Mouse (Mus musculus) cerebellum, postnatal 10 days (tissue): ENCODE measurements around the gene Smok3c.
"Not testable (repeated sequence)": the region's sequence is repeated elsewhere in the genome, so short reads cannot be mapped to it uniquely, and the experiment has no call there.

ENCODE experiments used
- DNase-seq, 2 experiments: peaks; one replicate each; pipeline ENCODE4 v3.0.0; 2021; ENCODE audit warnings: mixed read lengths in 2 of 2

Smok3c gene

DNA sequence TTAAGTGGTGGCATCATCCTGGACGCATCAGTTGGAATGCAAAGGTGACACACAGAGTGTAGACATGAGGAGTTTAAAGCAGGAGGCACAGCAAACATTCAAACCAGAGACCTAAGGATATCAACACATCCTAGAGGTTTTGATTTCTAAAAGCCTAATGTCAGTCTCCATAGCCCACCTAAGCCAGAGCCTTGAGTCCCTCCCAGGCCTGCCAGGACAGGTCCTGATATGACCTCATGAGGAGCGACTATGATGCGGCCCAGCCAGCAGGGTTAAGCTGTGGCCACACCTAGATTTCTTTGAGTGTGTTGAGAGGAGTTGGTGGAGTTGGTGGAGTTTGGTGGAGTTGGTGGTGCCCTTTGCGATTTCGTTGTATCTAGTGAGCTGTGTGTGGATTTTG, at the start of gene Smok3c:
Gene Smok3c (plus strand): TSS at position 301 of the 400 bp plus-strand sequence.
- not testable (repeated sequence) for DNase-seq

DNA sequence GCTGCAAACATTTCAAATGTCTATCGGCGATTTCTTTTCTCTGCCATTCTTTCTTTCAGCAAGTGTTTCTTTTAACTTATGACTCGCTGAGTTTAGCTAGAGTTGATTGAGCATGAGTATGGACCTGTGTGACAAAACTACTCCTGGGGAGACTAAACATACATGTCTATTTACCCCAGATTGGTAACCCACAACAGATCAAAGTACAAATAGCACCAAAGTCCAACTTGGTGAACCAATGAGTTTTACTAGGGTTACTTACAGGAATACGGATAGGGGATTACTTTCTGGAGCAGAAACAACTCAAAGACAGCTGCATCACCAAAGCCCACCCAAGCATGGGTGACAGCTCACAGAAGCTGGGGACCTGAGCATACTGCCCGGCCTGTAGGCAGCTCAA, 43.6 kb upstream of the Smok3c start:
- no peak for DNase-seq

DNA sequence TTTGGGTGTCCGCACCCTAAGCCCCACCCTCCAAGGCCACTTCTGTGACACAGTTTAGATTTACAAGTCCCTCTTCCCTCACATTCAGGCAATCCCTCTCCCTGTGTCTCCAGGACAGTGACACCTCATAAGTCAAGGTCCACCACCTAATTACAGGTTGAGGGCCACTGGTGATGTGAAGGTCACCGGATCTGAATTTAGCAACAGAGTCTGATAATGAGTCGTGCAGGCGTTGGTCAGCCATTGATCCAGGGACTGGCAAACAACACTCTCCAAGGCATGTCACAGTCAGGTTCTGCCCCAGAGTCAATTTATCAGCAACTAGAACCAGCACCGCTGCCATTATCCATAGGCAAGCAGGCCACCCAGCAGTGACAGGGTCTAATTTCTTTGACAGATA, 40.6 kb upstream of the Smok3c start:
- no peak for DNase-seq

DNA sequence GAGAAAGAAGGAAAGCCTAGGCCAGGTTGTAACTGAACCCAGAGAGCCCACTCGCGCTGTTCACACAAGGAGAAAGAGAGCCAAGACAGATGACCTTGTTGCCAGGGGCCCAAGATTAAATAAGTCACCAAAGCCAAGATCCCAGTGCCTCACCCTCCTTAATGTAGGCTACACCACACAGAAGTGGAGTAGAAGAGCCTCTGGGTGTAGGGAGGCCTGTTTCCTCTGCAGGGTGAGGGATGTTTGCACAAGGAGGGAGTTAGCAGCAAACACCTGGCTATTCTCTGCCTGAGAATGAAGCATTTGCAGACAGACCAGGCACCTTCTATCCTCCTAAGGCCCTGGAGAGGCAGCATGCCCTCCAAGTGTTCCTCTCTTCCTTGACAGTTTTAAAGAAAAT, 36.5 kb upstream of the Smok3c start:
- DNase-seq: no peak

DNA sequence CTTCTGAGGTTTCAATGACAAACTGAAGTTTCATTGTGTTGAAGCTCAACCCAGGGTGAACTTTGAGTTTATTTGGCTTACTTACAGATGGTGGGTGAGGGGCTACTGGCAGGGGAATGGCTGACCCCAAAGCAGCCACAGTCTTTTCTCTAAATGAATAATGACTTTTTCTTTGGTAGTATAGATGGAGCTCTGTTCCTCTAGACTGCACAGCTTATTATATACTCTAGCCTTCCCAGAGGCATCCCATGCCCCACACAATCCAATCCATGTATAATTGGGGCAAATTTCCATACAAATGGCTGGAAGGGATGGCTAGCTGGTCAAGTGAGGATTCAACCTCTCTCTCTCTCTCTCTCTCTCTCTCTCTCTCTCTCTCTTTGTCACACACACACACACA, 36.0 kb upstream of the Smok3c start:
- DNase-seq: no peak

DNA sequence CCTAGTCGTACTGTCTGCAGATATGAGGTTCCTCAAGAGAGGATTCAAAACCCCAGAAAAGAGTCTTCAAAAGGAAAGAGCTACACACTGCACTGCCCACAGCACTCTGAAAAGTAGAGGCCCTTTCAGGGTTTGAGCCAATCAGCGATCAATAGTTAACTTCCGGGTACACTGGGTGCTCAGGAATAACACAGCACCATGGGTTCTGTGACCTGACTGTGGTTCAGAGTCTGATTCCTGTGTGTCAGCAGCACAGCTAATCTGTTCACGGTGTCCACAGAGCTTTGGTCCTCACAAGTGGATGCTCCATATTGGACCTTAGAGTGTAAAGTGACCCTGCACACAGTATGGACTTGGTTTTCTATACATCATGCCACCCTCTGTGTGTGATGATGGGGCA, 33.4 kb upstream of the Smok3c start:
- not testable (repeated sequence) for DNase-seq

DNA sequence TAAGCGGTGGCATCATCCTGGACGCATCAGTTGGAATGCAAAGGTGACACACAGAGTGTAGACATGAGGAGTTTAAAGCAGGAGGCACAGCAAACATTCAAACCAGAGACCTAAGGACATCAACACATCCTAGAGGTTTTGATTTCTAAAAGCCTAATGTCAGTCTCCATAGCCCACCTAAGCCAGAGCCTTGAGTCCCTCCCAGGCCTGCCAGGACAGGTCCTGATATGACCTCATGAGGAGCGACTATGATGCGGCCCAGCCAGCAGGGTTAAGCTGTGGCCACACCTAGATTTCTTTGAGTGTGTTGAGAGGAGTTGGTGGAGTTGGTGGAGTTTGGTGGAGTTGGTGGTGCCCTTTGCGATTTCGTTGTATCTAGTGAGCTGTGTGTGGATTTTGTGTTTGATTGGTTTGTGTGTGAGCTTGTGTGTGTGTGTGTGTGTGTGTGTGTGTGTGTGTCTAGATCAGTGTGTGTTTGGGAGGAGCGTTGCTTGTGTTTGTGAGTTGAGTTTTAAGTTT, 32.0 kb upstream of the Smok3c start, which contains the start of the genes Smok3a and Smok3b:
Gene Smok3a (plus strand): TSS at position 301 of the 519 bp plus-strand sequence.
Gene Smok3b (plus strand): TSS at position 469 of the 519 bp plus-strand sequence.
- DNase-seq: not testable (repeated sequence)

DNA sequence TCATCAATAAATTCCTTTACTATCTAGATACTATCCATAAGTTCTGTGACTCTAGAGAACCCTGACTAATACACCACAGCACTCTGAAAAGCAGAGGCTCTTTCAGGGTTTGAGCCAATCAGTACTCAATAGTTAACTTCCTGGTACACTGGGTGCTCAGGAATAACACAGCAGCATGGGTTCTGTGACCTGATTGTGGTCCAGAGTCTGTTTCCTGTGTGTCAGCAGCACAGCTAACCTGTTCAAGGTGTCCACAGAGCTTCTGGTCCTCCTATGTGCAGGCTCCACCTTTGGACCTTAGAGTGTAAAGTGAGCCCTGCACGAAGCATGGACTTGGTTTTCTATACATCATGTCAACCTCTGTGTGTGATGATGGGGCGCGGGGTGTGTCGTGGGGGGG, 20.8 kb downstream of the Smok3c start:
- no peak for DNase-seq

DNA sequence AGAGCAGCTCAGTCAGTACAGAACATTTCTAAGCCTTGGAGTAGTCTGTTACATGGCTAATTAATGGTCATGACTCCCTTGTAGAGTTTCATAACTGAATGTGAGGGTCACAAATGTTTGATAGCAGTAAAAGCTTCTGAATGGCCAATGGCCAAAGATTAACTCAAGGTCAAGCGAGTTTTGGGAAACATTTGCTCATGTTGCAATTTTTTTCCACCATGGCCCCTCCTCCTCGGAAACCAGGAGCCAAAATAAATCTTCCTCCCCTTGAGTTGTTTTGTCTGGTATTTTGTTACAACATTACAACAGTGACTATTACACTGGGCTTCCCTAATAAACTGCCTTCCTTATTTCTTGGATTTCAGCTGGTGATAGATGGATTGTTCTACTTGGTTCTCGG, 22.7 kb downstream of the Smok3c start:
- no peak for DNase-seq

DNA sequence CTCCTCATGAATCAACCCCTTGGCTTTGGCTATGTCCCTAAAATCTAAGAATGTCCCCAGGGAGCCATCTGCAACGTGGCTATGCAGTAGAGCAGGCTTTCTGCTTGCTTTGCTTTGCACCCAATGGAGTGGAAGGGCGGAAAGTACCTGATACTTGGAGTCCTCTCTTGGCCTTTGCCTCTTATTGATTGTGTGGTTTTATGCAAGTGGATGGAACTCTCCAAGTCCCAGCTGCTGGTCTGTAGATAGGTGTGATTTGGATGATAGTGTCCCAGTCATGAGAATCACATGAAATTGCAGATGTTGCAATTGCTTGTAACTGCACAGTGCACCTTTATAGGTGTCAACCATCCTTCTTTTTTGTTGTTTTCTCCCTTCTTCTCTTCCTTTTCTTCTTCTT, 23.2 kb downstream of the Smok3c start:
- no peak for DNase-seq

DNA sequence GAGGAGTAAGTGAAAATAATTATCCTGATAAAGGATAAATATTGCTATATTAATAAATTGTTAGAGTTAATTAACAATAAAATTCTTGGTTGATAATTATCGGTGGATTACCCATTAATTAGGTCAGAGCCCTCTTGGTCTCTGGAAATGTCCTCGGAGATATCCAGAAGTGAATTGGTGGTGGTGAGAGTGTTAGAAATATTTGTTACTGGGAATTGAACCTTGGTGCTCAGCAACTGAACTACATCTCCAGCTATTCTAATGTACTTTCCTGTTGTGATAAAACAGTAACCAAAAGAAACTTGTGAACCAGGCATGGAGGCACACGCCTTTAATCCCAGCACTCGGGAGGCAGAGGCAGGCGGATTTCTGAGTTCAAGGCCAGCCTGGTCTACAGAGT, 27.5 kb downstream of the Smok3c start:
- DNase-seq: no peak

DNA sequence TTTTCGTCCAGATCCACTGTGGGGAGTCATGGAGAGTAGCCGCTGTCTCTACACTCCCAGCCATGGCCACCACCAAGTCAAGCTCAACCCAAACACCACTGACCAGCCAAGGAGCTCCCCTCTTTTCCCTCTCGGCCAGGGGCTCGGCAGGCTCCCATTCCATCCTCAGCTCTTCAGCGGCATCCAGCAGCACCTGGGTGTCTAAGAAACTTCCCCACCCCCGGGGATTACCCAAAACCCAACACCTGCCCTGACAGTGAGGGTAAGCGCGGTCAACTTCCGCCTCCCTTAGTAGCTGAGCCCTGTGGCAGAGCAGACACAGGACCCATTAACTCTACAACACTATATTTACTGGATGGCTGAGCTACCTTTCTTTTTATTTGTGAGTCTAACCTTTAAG, 28.5 kb downstream of the Smok3c start:
- DNase-seq: no peak

DNA sequence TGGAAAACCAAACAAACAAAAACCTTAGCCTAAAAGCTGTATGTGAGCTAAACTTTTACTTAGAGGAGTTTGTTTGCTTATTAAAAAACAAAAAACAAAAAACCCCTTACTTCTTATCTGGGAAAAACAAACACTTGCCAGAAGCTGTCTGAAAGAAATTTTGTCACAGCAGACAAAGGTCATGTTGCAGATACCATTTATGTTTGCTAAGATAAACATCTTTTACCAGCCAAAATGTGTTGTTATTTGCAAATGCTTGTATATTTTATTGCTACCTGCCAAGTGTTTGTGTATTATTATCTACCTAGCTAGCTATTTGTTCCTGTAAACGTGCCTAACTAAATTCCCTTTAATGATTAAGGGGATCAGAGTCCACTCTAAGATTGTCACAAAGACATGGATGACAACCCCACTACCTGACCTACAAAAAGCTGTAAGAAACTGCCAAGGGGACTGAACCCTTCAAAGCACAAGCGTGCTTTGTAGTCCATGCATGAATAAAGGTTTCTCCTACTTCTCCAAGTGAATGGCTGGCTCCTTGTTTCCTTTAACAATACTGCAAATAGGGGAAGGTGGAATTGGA, 30.4 kb downstream of the Smok3c start:
- no peak for DNase-seq

DNA sequence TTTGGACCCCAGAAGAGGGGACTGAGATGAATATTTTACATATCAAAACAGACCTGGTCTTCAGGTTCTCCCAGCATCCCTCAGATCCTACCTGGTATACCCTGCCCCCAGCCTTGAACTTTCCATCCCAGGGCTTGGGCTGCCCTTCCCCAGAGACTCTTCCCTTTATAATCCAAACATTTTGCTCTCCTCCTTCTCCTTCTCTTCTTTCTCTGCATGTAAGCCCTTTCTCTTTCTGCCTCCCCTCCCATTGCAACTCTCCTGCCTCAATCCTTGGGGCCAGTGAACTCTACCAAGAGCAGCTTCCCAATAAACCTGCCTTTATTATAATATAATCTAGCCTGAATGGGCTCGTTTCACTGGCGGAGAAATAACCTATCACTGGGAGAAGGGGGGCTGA, 30.9 kb downstream of the Smok3c start:
- DNase-seq: no peak

DNA sequence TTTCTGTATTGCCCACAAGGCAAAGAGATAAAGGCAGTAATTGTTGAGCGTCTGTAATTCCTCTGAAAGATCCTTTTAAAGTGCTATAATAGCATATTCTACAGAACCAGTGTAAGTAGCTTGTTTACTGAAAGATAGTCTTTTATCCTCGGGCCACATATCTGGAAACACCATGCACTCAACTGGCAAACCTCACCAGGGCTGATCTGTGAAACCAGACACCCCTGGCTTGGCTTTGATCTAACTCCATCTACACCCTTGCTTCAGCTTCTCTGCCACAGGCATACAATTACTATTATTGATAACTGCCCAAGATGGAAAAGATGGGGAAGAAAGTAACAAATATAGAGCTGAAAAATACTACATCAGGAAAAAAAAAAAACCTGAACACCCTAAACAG, 31.5 kb downstream of the Smok3c start:
- DNase-seq: peak in 1 of 2 experiments; percentile 28

DNA sequence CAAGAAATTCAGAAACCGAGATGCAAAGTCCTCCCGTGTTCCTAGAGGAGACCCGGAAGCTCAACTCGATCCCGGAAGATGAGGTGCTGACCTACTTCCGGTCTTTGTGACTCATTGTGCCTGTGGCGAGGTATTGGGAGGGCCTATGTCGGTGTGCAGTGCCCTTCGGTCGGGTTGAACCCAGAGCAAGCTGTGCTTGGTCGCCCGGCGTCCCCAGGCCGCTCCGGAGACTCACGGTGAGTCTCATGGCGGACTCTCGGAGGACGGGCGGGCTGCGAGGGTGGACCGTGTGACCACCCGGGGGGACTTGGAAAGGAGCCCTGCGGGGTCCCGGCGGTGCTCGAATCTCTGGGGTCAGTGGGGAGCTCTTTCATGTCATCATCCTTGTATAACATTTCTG, 32.0 kb downstream of the Smok3c start, which contains the start of gene Zkscan1:
Gene Zkscan1 (plus strand): TSS at position 89 of the 400 bp plus-strand sequence.
- DNase-seq: peak; percentile 84 to 87

DNA sequence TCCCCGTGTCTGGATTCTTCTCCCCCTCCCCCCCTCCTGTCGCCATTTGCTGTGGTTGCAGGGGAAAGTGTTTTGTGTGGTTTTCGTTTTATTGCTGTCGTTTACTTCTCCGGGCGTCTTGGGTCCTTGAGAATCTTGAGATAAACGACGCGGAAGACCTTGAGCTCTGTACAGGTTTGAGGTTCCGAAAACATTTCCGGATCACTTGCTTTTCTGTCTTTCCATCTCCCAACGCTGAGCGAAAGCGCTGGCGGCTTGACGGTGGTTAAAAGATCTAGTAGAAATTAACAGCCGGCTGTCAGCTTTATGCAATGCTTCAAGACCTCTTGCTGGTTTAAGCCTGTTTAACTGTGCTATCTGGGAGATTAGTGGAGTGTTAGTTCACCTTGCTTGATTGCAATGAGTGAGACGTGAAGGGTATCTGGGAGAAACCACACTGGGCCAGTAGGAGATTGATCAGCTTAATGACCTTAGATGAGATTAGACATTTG, 32.5 kb downstream of the Smok3c start:
- DNase-seq: peak in 1 of 2 experiments; percentile 57

DNA sequence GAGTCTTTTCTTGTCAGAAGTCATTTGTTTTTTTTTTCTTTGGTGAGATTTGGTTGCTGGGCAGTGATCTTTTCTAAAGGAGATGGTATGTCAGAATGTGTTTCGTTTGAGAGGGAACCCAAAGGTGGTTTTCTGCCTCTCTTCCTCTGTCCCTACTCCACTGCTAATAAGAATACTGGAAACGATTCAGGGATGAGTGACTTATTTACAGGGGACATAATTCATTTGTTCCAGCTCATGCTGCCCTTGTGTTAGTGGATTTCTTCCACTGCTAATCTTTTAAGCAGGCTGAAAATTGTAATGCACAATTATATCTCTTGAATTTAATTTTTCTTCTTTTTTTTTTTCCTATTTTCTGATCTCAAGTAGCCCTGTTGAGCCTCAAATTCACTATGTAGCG, 33.8 kb downstream of the Smok3c start:
- DNase-seq: no peak

DNA sequence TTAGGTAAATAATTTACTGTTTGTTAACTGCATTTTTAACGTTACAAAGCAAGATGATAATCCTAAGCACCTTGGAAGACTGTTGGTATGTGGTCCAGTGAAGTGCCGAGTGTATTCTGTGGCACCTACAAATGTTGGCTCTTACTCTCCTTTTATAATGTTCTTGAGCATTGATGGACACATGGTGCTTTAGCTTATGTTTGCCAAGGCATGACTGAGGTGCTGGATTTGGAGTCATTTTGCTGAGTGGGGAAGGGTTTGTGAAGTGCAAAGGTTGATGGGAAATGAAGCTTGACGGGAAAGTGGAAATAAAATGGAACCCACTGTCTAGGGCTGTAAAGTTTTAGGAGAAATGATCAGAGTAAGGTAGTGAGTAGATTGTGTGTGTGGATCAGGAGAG, 35.4 kb downstream of the Smok3c start:
- no peak for DNase-seq

DNA sequence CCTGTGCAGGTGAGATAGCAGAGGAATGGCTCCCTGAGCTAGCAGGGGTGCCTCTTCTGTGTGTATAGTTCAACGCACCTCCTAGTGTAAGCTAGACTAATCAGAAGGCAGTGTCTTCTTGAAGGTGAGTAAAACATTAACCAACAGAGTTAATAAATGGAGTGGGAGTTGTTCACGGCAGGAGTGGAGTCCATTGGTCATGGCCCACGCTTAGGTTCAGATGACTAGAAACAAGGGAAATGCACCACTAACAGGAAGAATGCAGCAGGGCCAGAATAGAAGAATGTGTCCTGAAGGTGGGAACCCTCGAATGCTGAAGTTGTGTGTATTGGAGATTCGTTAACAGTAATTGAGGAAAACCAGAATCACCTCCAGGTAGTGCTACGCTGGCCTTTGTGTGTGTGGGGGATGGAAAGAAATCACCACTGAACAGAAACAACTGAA, 36.1 kb downstream of the Smok3c start:
- no peak for DNase-seq

DNA sequence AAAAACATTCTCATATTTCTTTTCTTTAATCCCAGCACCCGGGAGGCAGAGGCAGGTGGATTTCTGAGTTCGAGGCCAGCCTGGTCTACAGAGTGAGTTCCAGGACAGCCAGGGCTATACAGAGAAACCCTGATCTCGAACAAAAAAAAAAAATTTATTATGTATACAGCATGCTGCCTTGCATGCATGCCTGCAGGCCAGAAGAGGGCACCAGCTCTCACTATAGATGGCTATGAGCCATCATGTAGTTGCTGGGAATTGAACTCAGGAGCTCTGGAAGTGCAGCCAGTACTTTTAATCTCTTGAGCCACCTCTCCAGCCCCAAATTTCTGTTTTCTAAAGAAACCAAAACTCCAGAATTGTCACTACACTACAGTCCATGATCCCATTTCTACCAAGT, 37.3 kb downstream of the Smok3c start:
- DNase-seq: peak; percentile 36 to 39

DNA sequence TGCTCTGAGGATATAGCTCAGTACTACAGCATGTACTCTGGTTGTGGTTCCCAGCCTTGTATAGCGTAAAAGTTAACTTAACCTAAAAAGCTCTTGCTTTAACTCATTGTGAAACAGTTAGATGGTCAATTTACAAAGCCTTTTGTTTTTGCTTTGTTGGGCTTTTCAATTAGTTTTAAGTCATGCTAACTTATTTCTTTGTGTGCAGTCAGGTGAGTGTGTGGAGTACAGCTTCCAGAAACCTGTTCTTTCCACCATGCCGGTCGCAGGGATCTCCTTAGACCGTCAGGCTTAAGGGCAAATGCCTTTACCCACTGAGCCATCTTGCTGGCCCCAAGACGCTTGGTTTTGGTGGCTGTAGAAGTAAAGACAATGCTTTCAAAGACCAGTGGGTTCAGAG, 37.7 kb downstream of the Smok3c start:
- no peak for DNase-seq

DNA sequence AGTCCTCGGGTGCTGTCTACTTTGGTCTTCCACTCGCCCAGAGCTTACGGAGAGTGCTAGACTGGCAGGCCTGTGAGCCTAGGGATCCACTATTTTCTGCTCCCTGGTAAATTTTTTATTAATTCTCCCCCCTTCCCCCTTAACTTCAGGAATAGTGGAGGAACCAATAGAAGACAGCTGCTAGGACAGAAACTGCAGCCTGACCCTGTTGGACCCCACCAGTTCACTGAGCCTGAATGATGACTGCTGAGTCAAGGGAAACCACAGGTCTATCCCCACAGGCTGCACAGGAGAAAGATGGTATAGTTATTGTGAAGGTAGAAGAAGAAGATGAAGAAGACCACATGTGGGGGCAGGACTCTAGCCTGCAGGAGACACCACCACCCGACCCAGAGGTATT, 39.8 kb downstream of the Smok3c start:
- DNase-seq: no peak

DNA sequence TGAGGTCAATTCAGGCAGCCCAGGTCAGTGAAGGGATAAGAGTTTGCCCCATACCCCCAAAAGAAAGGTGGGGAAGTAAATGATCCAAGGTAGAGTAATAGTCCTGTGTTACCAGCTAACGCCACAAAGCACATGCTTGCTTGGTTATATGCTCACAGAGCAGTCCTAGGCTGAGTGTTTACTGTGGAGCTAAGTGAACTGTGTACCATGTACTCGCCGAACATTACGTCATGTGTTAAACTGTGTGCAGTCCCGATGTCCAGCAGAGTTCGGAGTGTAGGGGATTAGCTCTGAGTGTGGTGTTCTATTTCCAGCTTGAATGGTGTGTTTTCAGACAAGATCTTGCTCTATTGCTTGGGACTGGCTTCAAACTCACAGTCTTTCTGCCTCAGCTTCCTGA, 41.5 kb downstream of the Smok3c start:
- DNase-seq: no peak

DNA sequence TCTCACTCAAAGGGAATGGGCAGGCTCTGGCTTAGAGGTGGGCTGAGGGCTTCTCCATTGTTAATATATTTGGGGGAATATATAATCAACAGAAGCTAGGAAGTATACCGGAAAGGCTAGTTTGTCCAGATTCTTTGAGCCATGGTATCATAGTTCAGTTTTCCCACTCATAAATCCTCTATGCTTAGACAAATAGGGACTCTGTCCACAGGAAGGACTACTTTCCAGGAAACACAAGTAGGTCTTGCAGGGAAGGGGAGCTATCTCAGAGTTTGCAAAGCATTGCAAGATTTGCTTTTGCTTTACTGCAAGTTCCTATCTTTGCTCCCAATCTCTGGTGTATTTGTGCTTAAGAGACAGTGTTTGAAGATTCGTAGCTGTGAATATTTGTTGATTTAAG, 52.0 kb downstream of the Smok3c start:
- no peak for DNase-seq
